Mouse (Mus musculus) CH12F3 (cell line): ENCODE data around the gene Vpreb3.
"Not testable (repeated sequence)": the region's sequence is repeated elsewhere in the genome, so short reads cannot be mapped to it uniquely, and the experiment has no call there.

Experiments used
- in situ Hi-C: fragments of 300-500 bp; cut with MboI; formaldehyde crosslinking; loops from 2 replicates; pipeline ENCODE4 v1.14.3; 2020; ENCODE audit warnings: low sequenced_read_pairs

The Vpreb3 gene

DNA sequence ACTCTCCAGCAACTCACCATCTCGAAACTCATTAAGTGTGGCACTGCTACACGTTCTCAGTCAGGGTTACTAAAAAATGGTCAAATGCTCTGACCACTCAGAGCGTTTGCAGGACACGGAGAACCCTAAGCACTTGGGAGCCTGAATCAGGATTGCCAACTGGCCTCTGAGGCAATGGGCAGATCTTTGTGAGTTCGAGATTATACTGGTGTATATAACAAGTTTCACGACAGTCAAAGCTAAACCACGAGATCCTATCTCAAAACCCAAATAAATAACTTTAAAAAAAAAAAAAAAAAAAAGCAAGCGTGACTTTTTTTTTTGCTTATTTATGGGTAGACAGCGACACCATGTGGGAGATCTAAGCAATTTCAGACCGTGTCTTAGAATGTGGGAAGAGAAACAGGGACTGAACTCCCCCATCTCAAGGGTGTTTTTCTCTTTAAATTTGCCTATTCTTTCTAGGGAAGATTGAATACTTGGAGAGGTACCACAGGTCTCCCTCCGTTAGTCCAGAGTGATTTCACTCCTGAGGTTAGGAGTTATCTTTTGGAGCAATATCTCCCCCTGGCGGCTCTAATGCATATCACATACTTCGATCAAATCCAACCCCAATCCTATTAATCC, 8.7 kb downstream of the Vpreb3 start:
- in situ Hi-C loops: loop anchor here (5.0 to 10.0 kb wide), 2 partner anchors 69 to 207 kb away; no protein-coding TSS in a partner anchor

DNA sequence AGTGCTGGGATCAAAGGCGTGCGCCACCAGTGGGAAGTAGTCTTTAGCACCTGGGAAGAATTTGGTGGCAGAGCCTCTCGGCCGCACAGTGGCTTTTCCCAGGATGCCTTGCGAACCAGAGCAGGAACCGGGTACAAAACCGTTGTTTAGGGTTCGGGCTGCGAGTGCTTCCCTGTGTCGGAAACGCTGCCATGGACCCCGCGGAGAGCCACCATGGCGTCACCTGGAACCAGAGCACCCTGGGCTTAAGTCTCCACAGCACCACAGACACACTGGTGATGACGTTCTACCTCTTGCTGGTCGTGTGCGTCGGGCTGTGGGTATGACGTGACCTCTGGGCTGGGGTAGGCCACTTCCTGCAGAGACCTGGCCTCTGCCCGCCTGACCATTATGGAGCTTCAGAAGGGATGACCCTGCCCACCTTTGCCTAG, 11.5 kb downstream of the Vpreb3 start, which contains the start of gene Gm5134:
Gene Gm5134 (plus strand): TSS at position 134 of the 431 bp plus-strand sequence.
- in situ Hi-C loops: loop anchor here (5.0 to 10.0 kb wide), 2 partner anchors 72 to 210 kb away; no protein-coding TSS in a partner anchor

DNA sequence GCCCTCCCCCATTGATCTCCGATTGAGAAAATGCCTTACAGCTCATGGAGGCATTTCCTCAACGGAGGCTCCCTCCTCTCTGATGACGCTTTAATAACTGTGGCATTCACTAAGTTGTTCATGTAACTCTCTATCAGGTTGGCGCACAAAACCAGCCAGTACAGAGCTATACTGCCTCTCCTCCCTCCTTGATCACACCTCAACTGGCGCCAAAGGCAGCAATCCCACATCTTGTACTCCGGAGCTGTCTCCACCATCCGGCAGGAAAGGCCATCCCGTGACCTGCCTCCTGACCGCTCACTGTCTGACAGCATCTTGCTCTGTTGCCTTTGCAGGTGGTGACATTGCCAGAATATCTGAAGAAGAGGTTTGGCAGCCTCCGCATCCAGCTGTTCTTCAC, 31.0 kb downstream of the Vpreb3 start:
- in situ Hi-C loops: no loop called here

DNA sequence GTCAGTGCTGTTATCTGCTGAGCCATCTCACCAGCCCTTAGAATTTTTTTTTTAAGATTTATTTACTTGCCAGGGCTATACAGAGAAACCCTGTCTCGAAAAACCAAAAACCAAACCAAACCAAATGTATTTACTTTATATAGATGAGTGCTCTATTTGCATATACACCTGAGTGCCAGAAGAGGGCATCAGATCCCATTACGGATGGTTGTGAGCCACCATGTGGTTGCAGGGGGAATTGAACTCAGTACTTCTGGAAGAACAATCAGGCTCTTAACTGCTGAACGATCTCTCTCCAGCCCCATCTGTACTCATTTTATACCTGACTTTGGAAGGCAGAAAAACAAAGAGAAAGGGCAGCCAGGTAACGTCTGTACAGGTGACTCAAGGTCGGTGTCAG, 32.4 kb downstream of the Vpreb3 start:
- in situ Hi-C loops: no loop called here

DNA sequence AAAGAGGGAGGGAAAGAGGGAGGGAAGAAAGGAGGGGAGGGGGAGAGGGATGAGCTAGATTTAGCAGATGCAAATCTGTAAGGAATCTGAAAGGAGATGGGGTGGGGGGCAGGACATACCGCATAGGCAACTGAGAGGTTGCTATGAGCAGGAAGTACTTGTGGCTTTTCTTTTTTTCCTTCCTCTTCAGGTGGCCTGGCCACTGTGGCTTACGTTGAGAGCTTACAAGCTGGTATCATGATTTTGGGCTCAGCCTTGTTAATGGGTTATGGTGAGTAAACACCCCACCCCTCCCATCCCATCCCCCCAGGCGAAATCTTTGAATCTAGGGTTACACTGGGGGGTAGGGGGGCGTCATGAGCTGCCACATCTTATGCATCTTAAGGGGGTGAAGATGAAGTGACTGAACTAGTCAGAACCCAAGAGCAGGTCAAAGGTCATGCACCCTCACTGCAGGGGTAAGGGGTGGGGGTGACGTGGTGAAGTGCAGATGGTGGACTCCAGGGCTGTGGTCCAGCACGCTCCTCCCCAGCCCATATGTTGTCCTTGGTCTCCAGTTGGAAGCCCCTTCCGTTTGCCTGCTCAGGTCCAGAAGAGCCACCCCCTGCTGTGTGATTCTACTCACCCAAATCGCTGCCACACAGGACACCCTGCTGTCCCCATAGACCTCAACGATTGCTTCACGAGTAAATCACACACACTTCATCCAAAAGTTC, 35.4 kb downstream of the Vpreb3 start:
- in situ Hi-C loops: no loop called here

DNA sequence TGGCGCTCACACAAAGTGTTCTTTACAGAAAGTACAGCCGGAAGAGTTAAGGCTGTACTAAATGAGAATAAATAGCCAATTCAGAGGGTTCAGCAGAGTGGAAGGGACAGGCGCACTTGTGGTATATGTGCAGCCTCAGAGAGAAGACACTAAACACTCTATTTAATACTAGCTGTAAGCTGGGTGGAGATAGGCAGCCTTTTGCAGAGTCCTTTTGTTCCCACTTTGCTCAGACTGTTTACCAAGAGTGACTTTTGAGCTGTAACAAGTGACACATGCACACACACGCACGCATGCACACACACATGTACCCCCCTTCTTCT, 35.9 kb downstream of the Vpreb3 start:
- in situ Hi-C loops: no loop called here

DNA sequence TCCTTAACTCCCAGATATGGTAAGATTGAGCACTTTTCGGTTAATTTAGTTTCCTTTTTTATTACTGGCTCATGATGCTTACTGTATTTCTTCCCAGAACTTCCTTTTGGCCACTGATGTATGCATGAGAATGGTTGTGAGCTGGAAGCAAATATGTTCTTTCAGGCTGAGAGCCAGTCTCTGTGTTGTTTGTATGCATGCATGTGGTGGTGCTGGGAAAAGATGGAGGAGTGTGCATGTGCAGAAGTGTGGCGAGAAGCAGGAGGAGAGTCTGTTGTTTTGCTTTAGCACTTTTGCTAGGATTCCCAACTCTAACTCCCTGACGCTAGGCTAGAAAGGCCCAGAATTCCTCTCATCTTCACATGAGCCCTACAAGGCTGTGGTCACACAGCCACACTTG, 36.6 kb downstream of the Vpreb3 start:
- in situ Hi-C loops: no loop called here

DNA sequence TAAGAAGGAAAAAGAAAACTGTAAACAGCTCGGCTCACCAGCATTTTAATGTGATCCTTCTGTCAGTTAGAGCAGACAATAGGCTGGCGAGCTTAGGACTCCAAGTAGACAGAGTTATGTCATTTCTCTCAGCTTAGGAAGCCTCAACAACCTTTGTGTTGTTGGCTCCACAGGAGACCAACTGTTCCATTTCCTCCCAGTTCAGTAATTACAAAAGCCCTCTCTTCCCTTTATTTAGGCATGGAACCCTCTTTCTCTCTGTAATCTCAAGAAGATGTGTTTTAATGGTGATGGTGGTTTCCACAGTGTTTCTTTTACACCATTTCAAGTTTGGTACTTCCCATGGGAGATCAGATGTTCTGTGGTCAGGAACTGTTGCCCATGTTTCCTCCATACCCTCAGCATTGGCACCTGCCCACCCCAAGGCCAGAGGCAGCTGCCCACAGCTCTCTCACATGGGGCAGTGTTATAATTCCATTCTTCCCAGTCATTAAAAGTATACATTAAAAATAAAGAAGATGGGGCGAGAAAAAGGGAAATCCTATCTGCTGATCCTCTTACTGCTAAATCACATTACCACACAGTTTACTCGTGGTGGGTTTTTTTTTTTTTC, 47.7 kb downstream of the Vpreb3 start:
- in situ Hi-C loops: no loop called here

DNA sequence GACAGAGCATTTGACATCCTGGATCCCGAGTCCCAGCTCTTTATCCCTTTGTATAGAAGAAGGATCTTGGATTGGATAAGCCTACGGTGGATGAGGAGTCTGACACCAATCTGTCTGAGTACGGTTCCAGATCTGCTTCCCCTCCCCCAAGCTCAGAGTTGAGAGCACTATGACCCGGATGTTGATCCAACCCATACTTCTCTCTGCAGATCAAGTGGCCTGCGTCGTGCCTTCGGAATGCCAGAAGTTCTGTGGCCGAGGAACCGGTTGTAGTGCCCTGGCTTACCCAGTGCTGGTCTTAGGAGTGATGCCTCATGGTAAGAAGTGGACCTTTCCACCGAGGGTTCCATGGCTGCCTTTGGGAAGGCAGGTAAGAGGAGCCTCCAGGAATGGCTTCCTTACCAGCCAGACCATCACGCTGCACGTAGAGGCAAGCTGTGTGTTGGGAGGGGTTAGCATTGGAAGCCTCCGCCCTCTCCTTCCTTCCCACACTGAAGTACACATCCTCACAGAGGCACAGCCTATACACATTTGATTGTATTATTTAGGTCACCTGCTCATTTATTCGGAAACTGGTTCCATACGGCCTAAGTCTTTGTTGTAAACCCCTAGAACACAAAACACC, 50.9 kb downstream of the Vpreb3 start:
- in situ Hi-C loops: no loop called here

DNA sequence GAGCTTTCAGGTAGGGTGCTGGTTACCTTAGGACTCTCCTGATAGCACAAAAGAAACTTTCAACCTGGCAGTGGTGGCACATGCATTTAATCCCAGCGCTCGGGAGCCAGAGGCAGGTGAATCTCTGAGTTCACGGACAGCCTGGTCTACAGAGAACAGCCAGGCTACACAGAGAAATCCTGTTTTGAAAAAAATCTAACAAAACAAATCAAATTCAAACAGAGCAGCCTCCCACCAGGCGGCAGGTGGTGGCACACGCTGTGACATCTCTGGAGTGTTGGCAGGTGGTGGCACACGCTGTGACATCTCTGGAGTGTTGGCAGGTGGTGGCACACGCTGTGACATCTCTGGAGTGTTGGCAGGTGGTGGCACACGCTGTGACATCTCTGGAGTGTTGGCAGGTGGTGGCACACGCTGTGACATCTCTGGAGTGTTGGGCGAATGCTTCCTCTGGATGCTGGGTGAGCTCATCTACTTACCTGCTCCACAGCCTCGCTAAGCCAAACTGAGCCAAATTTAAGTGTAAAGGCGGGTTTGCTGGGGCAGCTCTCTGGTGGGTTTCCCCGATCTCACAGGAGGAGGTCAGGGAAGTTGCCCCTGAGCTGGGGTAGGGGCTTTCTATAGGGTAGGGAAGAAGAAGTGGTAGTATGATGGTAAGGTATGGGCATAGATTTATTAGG, 51.8 kb downstream of the Vpreb3 start:
- in situ Hi-C loops: not testable (repeated sequence)

DNA sequence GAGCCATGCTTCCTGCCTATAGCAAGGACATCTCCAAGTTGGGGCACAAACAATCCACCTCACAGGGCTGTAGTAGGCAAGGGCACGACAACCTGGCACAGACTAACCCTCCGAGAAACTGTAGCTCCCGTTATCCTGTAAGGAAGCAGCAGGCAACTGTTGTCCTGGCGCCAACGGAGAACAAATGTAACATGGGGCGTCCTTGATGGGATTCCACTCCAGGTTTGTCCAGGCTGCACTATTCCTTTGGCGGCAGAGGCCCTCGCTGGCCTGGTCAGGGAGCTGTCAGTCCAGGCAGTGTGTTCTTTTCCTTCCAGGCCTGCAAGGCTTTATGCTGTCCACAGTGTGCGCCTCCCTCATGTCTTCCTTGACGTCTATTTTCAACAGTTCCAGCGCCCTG, 52.6 kb downstream of the Vpreb3 start:
- in situ Hi-C loops: no loop called here

DNA sequence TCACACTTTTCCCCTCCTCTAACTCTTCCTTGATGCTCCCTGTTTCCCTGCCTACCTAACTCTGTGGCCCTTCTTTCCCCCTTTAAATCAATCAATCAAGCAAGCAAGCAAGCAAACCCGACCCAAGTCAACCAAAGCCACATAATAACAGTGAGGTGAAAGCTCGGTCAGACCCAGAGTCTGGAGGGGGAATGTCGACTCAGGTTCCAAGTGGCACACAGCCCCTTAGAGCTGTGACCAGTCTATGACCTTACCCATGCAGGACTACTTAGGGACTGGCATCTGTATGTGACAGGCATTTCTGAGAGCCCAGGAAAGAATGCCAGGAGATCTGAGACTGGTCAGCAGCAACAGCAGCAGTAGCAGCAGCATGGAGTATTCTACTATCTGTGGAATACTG, 53.5 kb downstream of the Vpreb3 start:
- in situ Hi-C loops: no loop called here
